ENCODE assay signal across 20 mouse cellular contexts in the genomic region with DNA sequence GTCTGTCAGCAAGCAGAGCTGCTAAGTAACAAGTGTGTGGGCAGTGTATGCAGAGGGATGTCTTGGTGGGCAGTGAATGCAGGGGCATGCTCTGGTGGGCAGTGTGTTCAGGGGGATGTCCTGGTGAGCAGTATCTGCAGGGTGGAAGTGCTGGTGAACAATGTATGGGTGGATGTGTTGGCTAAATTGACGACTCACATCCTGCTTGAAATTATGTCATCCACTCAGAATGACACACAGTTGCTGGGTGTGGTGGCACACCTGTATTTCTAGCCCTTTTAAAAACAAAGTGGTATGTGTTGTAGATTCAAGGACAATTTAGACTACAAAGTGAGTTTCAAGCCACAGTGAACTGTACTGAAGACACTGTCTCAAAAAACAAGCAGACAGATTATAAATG.
"Had no signal": no experiment of that assay in that cellular context is flagged by ENCODE, and none has a peak within 500 bp of the region (broad histone marks: within the 10 kb centered on the region; RNA-seq: fewer than 3 reads in every experiment).

No protein-coding gene starts in this region.

- H3K4me2 ChIP-seq: liver, embryonic 15.5 days; lung, embryonic 15.5 days; midbrain, embryonic 11.5 days; midbrain, embryonic 13.5 days; midbrain, embryonic 15.5 days; neural tube, embryonic 13.5 days; neural tube, embryonic 15.5 days; stomach, embryonic 15.5 days had no signal

- H3K4me3 ChIP-seq: liver, embryonic 15.5 days; lung, embryonic 15.5 days; midbrain, embryonic 13.5 days; midbrain, embryonic 15.5 days; neural tube, embryonic 13.5 days; neural tube, embryonic 15.5 days; stomach, embryonic 15.5 days had no signal

- H3K4me1 ChIP-seq: liver, embryonic 15.5 days; lung, embryonic 15.5 days; midbrain, embryonic 15.5 days; stomach, embryonic 15.5 days had no signal

- H3K9ac ChIP-seq: liver, embryonic 15.5 days; liver, postnatal 0 days; lung, embryonic 15.5 days; midbrain, embryonic 13.5 days; midbrain, embryonic 15.5 days; neural tube, embryonic 13.5 days; neural tube, embryonic 15.5 days; stomach, embryonic 15.5 days had no signal

- H3K27me3 ChIP-seq: liver, embryonic 15.5 days; lung, embryonic 15.5 days; midbrain, embryonic 13.5 days; midbrain, embryonic 15.5 days; neural tube, embryonic 13.5 days; neural tube, embryonic 15.5 days; stomach, embryonic 15.5 days had no signal

- ATAC-seq: liver, postnatal 0 days; lung, postnatal 0 days; midbrain, embryonic 13.5 days; midbrain, embryonic 15.5 days had no signal

- DNase-seq: liver, postnatal 0 days; lung, adult 2 months; lung, postnatal 14 days; lung, postnatal 36 days; retina, postnatal 1 day; right cerebral cortex, adult 18-20 months; right cerebral cortex, postnatal 14 days; thymus, adult 18-20 months; thymus, postnatal 14 days; thymus, postnatal 36 days had no signal

- H3K36me3 ChIP-seq: midbrain, embryonic 15.5 days had no signal

- H3K27ac ChIP-seq: liver, embryonic 15.5 days; lung, embryonic 15.5 days; macrophage; midbrain, embryonic 13.5 days; midbrain, embryonic 15.5 days; neural tube, embryonic 13.5 days; neural tube, embryonic 15.5 days; stomach, embryonic 15.5 days had no signal

- H3K9me3 ChIP-seq: liver, embryonic 15.5 days; lung, embryonic 15.5 days; midbrain, embryonic 13.5 days; midbrain, embryonic 15.5 days; neural tube, embryonic 13.5 days; neural tube, embryonic 15.5 days; stomach, embryonic 15.5 days had no signal
